ENCODE assay signal across 7 mouse cellular contexts in genomic region chr5:128977466-128977865, GRCm38 (mm10). TPM values are rescaled to one million over a fixed set of nuclear protein-coding genes. Genes with fewer than 3 reads are reported as not detected.
"Had no signal": no experiment of that assay in that cellular context is flagged by ENCODE, and none has a peak within 500 bp of the region (broad histone marks: within the 10 kb centered on the region; RNA-seq: fewer than 3 reads in every experiment).

No protein-coding gene starts in this region.

RNA-seq across cellular contexts. Expression of gene Rimbp2, which starts 24.2 kb away (rescaled TPM):
- total RNA-seq: common myeloid progenitor, adult 5-6 weeks; gastrocnemius, adult 18-20 months; gastrocnemius, postnatal 25 days; gastrocnemius, postnatal 36 days; granulocyte monocyte progenitor cell, adult 5-6 weeks; heart, adult 18-20 months had no signal
- polyA plus RNA-seq: erythroblast, embryonic 14.5 days had no signal
